Mouse (Mus musculus) limb, embryonic 13.5 days (tissue): ENCODE results near the gene Nav2. TPM values are rescaled to one million over a fixed set of nuclear protein-coding genes. Genes with fewer than 3 reads are reported as not detected.

Experiments used
- ATAC-seq: fragments of 200-750 bp; cut with Nextera tagmentation; 2 replicates; pipeline ENCODE4 v1.8.0; 2017; ENCODE audit warnings: low read depth, moderate number of reproducible peaks, moderate TSS enrichment; ENCODE audit not compliant: low FRiP score
- H3K27ac ChIP-seq: fragments of 300-500 bp; sonication (generic); 2 replicates; pipeline ENCODE4 v1.5.1; 2015; ENCODE audit warnings: inconsistent platforms, mild to moderate bottlenecking, moderate library complexity
- H3K27me3 ChIP-seq: fragments of 300-500 bp; sonication (generic); 2 replicates; pipeline ENCODE4 v1.6.1; 2015; ENCODE audit warnings: mild to moderate bottlenecking, inconsistent platforms
- H3K36me3 ChIP-seq: fragments of 300-500 bp; sonication (generic); 2 replicates; pipeline ENCODE4 v1.6.1; 2015; ENCODE audit warnings: inconsistent platforms, mild to moderate bottlenecking, moderate library complexity
- H3K4me1 ChIP-seq: fragments of 300-500 bp; sonication (generic); 2 replicates; pipeline ENCODE4 v1.6.1; 2015; ENCODE audit warnings: inconsistent platforms
- H3K4me2 ChIP-seq: fragments of 300-500 bp; sonication (generic); replicated peaks from 2 replicates; pipeline ENCODE4 v1.6.1; 2015; ENCODE audit warnings: inconsistent platforms, mild to moderate bottlenecking, moderate library complexity
- H3K4me3 ChIP-seq: fragments of 300-500 bp; sonication (generic); 2 replicates; pipeline ENCODE4 v1.5.1; 2015; ENCODE audit warnings: moderate library complexity, mild to moderate bottlenecking, inconsistent platforms
- H3K9ac ChIP-seq: fragments of 300-500 bp; sonication (generic); 2 replicates; pipeline ENCODE4 v1.6.1; 2015; ENCODE audit warnings: mild to moderate bottlenecking, inconsistent platforms
- H3K9me3 ChIP-seq: fragments of 300-500 bp; sonication (generic); 2 replicates; pipeline ENCODE4 v1.6.1; 2016; ENCODE audit warnings: inconsistent platforms
- WGBS: fragments of 180-500 bp; shearing (Covaris S2); methylation state at CpG from one replicate; pipeline ENCODE4 v1.1.7; 2015; 5-methylcytosine and 5-hydroxymethylcytosine counted together
- polyA plus RNA-seq: library from polyadenylated mRNA; unstranded; fragments of >200 nt; fragmentation: Nextera tagmentation; extraction: Ambion mirVana; gene quantifications from 2 replicates; pipeline ENCODE4 v1.2.1, GENCODE M21; 2015

Gene Nav2
- polyA plus RNA-seq, 1 experiment from 2014 or later, result 17.4 TPM

DNA sequence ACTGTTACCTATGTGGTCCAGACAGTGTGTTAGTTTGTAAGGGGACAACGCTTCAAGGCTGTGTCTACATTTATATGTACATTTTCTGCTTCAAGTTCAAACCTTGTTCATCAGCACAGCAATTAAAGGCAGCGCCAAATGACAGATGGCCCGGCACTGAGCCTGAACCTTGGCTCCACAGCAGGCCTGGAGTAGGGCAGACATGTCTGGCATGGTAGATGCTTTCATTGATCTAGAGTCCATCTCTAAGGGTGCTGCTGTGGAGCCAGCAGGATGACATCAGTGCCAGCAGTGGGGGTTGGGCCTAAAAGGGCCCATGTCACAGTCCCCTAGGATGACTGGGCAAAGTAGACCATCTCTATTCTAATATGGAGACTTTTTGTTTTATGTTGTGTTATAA lies 186.0 kb downstream of the Nav2 start:
- Histone ChIP-seq H3K9ac (no peak overlapping the region), H3K4me2 (no peak overlapping the region), H3K36me3 (no peaks in the 10 kb centered on the region), H3K4me3 (no peak overlapping the region), H3K4me1 (no peaks in the 10 kb centered on the region), H3K27ac (no peak overlapping the region), H3K27me3 (peaks cover 16% of the 10 kb centered on the region), H3K9me3 (no peaks in the 10 kb centered on the region)
- 90% methylated on average over 3 of the region's 3 CpGs for WGBS
- no peak for ATAC-seq

DNA sequence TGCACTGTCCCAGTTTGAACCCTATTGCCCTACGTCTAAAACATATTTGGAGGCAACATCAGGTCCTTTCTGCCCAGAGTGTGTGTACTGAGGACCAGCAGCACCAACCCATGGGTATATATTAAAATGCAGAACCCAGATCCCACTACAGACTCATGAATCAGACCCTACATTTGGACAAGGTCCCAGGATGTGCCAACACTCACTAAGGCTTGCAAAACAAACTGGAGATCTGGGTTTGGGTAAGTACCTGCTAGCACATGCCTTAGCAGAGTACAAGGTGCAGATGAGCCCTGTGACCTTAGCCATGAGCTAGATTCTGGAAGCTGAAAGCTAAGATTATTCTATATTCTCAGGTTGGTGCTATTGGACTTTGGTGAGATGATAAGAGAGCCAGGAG lies 192.8 kb downstream of the Nav2 start:
- Histone ChIP-seq H3K4me3 (no peak overlapping the region), H3K4me2 (no peak overlapping the region), H3K9ac (no peak overlapping the region), H3K9me3 (no peaks in the 10 kb centered on the region), H3K27me3 (no peaks in the 10 kb centered on the region), H3K4me1 (no peaks in the 10 kb centered on the region), H3K36me3 (no peaks in the 10 kb centered on the region), H3K27ac (no peak overlapping the region)
- 80% methylated on average over 1 of the region's 1 CpGs for WGBS
- ATAC-seq, result no peak

DNA sequence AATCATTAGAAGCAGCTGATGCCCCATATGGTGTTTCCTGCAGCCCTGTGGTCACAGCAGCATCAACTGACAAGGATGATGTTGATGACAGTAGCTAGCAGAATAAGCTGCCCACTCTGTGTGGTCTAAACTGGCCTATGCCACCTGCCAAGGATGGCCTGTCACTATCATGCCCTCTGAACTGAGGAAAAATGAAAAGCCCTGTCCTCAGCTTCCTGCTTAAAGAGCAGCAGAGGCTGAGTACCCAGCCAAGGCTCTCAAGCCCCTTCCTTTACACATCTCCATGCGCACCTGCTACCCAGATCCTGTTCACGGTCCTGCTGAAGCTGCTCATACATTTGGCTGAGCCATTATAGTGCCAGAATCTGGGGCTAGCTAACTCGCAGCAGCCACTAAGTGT lies 193.7 kb downstream of the Nav2 start:
- H3K36me3 ChIP-seq, result no peaks in the 10 kb centered on the region
- 85% methylated on average over 3 of the region's 3 CpGs for WGBS
- no peak overlapping the region for H3K4me2 ChIP-seq
- H3K9ac ChIP-seq, result no peak overlapping the region
- H3K27me3 ChIP-seq, result no peaks in the 10 kb centered on the region
- no peak for ATAC-seq
- H3K27ac ChIP-seq, result no peak overlapping the region
- H3K4me1 ChIP-seq, result no peaks in the 10 kb centered on the region
- no peak overlapping the region for H3K4me3 ChIP-seq
- no peaks in the 10 kb centered on the region for H3K9me3 ChIP-seq

DNA sequence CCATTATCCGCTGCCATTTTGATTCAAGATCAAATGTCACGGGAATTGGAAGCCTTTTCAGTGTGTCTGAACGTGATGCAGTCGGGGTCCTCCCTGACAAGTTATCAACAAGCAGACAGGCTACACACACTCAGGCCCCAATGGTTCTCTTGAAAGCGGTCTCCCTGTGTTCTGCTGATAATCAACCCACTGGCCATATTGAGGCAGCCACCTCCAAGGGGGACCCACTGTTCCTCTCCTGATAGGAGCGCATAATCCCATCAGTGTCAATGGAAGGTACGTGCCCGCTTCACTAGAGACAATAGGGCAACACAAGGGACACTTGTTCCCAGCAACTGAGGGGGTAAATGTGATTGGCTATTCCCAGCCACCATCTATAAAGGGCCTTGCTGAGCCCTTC lies 195.9 kb downstream of the Nav2 start:
- H3K36me3 ChIP-seq, result no peaks in the 10 kb centered on the region
- no peaks in the 10 kb centered on the region for H3K4me1 ChIP-seq
- no peaks in the 10 kb centered on the region for H3K27me3 ChIP-seq
- no peak overlapping the region for H3K9ac ChIP-seq
- H3K27ac ChIP-seq, result no peak overlapping the region
- no peaks in the 10 kb centered on the region for H3K9me3 ChIP-seq
- no peak overlapping the region for H3K4me2 ChIP-seq
- WGBS, result 90% methylated on average over 8 of the region's 8 CpGs
- ATAC-seq, result no peak
- H3K4me3 ChIP-seq, result no peak overlapping the region

DNA sequence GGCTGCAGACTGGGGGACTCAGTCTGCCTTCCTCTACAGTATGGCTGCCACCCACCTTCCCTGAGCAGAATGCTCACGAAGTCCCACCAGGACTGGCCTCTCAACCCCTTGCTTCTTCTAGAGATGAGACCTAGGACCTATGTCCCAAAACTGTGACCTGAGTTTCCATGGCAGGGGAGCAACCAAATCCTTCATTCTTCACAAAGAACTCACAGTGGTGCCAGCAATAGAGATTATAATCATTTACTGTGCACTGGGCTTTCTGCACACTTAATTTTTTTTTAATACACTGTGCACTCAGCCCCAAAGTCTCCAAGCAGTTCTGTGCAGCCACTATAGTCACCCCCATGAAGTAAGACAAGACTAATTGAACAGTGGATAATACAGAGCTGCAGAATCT lies 196.3 kb downstream of the Nav2 start:
- H3K9ac ChIP-seq, result no peak overlapping the region
- H3K9me3 ChIP-seq, result no peaks in the 10 kb centered on the region
- no peaks in the 10 kb centered on the region for H3K4me1 ChIP-seq
- 90% methylated on average over 1 of the region's 1 CpGs for WGBS
- no peak for ATAC-seq
- no peaks in the 10 kb centered on the region for H3K27me3 ChIP-seq
- no peak overlapping the region for H3K27ac ChIP-seq
- H3K4me2 ChIP-seq, result no peak overlapping the region
- H3K36me3 ChIP-seq, result no peaks in the 10 kb centered on the region
- no peak overlapping the region for H3K4me3 ChIP-seq

DNA sequence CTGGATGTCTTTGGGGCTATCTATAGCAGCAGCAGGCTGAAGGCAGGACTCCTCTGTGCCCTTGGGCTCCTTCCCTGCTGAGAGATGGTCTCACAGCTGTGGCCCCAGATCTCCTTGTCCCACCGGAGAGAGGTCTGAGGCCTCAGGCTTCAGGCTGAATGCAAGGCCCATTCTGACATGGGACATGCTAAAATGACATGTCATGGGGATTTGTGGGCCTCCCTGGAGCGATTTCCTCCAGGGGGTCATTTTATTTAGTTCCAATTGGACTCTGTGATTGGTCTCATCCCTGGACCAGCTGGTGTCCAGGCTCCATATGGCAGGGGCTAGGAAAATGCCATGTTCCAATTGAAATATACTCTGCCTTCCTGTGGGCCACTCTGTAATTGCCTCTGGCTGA lies 197.0 kb downstream of the Nav2 start:
- H3K27ac ChIP-seq, result no peak overlapping the region
- no peaks in the 10 kb centered on the region for H3K36me3 ChIP-seq
- no peaks in the 10 kb centered on the region for H3K9me3 ChIP-seq
- no peak overlapping the region for H3K9ac ChIP-seq
- no peak overlapping the region for H3K4me3 ChIP-seq
- no peak for ATAC-seq
- no peaks in the 10 kb centered on the region for H3K4me1 ChIP-seq
- 70% methylated on average over 2 of the region's 2 CpGs for WGBS
- no peak overlapping the region for H3K4me2 ChIP-seq
- no peaks in the 10 kb centered on the region for H3K27me3 ChIP-seq

DNA sequence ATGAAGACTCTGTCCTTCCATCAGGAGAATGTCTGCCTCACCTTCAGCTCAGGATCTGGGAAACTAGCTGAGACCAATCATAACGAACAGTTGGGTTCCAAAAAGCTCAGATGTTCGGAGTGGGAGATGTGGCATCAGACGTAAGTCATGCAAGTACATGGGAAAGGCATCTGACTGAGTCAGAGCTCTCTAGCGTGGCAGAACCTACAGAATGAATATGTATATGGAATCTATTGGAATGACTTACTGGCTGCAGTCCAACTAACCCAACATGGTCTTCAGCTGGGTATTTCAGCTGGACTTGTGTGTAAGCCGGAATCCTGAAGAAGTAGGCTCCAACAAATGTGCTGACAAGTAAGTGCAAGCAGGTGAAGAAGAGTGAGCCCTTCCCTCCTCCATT lies 199.6 kb downstream of the Nav2 start:
- Histone ChIP-seq H3K4me3 (no peak overlapping the region), H3K4me1 (no peaks in the 10 kb centered on the region), H3K27ac (no peak overlapping the region), H3K36me3 (no peaks in the 10 kb centered on the region), H3K9ac (no peak overlapping the region), H3K9me3 (no peaks in the 10 kb centered on the region), H3K27me3 (no peaks in the 10 kb centered on the region), H3K4me2 (no peak overlapping the region)
- ATAC-seq, result no peak
- WGBS, result 76% methylated on average over 5 of the region's 5 CpGs

DNA sequence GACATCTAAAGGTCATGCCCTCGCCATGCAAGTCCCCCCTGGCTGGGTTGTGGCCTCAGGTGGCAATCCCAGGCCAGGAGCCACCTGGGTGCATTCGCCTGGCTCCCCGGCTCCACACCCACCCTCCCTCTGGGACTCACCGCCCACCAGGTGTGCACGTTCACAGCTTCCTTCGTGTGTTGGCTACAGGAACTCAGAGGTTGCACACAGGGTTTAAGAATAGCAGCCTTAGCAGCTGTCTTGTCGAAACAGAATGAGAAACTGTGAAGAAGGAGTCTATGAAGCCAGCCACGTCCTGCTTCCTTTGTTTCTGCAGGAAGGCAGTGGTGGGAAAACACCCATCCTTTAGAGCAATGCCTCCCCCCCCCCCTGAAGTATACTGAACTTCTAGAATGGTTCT lies 210.5 kb downstream of the Nav2 start:
- WGBS, result 70% methylated on average over 8 of the region's 8 CpGs
- H3K36me3 ChIP-seq, result no peaks in the 10 kb centered on the region

DNA sequence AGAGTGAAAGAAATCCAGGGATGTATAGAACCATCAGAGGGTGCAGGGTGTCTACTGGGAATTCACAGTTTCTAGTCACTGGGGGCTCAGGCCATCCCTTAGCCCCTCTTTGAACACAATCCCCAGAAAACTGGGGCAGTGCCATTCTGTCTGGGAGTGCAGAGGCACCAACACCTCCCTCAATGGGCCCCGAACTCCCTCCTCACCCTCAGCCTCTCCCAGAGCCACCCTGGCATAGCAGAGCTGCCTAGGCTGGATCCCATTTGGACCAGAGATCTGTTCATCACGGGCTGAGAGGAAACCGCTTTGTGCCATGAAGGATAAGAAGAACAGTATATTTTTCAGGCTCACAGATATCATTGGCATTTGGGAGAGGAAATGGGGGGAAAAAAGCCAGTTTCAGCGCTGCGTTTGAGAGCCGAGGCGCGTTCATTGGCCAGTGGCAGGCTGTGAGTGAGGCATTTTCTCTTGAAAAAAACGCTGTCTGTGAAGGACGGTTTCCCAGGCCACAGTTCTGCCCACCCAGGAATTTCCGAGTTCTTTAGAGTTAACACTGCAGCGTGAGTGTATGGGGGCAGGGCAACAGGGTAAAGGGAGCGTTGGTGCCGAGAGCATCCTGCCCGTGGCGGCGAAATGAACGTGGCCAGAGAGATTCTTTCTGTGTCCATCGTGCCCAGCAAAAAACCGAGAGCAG lies 211.4 kb downstream of the Nav2 start:
- Histone ChIP-seq H3K4me3 (no peak overlapping the region), H3K9ac (no peak overlapping the region)
- WGBS, result 49% methylated on average over 20 of the region's 20 CpGs

More for the DNA sequence above, 210.5 kb downstream of the Nav2 start:
- Histone ChIP-seq H3K9me3 (no peaks in the 10 kb centered on the region), H3K4me1 (no peaks in the 10 kb centered on the region), H3K9ac (no peak overlapping the region), H3K27me3 (peaks cover 44% of the 10 kb centered on the region), H3K4me2 (no peak overlapping the region), H3K27ac (no peak overlapping the region), H3K4me3 (no peak overlapping the region)
- no peak for ATAC-seq

DNA sequence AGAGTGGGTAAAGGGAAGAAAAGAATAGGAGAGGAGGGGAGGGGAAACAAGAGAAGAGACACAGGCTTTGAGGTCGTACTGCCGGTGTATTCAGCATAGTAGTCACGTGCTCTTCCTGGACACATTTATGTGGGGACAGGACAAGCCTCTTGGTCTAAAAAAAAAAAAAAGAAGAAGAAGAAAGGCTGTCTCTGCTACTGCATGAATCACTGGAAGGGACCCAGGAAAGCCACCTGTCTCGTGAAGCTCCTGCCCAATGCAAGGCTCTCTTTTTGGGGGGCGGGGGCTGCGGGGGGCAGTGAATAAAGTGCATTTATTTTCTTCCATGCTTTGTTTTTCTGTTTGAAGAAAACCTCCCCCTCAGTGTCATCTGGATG lies 212.0 kb downstream of the Nav2 start:
- no peak overlapping the region for H3K4me3 ChIP-seq
- H3K9me3 ChIP-seq, result no peaks in the 10 kb centered on the region
- H3K9ac ChIP-seq, result no peak overlapping the region
- no peak for ATAC-seq
- no peaks in the 10 kb centered on the region for H3K4me1 ChIP-seq
- 64% methylated on average over 6 of the region's 6 CpGs for WGBS
- H3K36me3 ChIP-seq, result no peaks in the 10 kb centered on the region
- H3K4me2 ChIP-seq, result peak overlapping the region; percentile 41
- peaks cover 40% of the 10 kb centered on the region for H3K27me3 ChIP-seq
- H3K27ac ChIP-seq, result no peak overlapping the region

More for the DNA sequence above, 211.4 kb downstream of the Nav2 start:
- Histone ChIP-seq H3K36me3 (no peaks in the 10 kb centered on the region), H3K4me2 (peak overlapping the region; percentile 41), H3K27ac (no peak overlapping the region), H3K27me3 (peaks cover 40% of the 10 kb centered on the region), H3K4me1 (no peaks in the 10 kb centered on the region), H3K9me3 (no peaks in the 10 kb centered on the region)
- ATAC-seq, result no peak

DNA sequence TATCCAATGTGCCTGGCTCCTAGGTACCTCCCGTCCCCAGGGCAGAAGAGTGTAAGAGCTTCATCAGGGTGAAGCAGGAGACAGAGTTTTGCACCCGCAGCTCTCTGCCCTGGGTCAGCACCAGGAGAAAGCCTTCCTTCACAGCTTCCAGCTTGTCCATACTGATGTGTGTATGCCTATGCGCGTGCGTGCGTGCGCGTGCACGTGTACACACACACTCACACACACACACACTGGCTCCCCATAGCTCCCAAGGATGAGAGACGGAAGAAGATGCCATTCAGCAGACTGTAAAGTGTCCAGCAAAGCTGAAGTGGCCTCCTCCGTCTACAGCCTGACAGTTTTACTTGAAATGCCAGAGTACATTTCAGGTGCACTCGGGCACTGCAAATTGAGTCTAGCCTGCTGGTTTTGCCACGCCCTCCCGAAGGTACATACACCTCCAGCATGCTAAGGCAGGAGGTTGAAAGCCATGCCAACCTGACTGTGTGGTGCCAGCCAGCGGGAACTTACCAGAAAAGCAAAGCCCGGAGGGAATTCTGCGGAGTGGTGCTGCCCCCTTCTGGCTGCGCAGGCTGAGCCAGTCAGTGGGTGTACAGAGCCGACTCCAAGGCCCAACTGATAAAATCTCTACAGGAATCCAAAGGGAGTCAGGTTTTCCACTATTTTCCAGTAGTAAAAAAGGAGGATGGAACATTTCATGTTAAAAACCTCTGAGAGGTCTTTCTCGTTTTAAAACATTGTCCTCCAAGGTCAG lies 212.6 kb downstream of the Nav2 start:
- ATAC-seq, result peak; percentile 52; the same call in 1 of the 2 replicates
- H3K36me3 ChIP-seq, result no peaks in the 10 kb centered on the region
- peaks cover 40% of the 10 kb centered on the region for H3K27me3 ChIP-seq
- no peaks in the 10 kb centered on the region for H3K9me3 ChIP-seq
- no peak overlapping the region for H3K4me3 ChIP-seq
- H3K27ac ChIP-seq, result no peak overlapping the region
- no peak overlapping the region for H3K9ac ChIP-seq
- WGBS, result 45% methylated on average over 20 of the region's 20 CpGs
- H3K4me1 ChIP-seq, result no peaks in the 10 kb centered on the region
- H3K4me2 ChIP-seq, result no peak overlapping the region

DNA sequence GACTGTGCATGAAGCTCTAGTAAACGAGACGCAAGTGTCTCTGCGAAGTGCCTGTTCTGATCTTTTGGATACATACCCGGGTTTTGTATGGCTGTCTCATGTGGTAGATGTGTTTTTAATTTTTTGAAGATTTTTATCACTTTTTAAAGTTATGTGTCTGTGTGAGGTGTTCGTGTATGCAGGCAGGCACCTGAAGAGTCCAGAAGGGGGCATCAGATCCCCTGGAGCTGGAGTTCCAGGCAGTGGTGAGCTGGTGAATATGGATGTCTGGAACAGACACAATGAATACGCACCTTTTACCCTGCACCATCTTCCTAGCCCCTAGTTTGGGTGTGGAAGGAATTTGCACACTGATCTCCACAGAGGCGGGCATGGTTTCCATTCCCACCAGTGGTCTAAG lies 214.0 kb downstream of the Nav2 start:
- Histone ChIP-seq H3K9ac (no peak overlapping the region), H3K9me3 (no peaks in the 10 kb centered on the region), H3K27me3 (peaks cover 35% of the 10 kb centered on the region), H3K36me3 (no peaks in the 10 kb centered on the region), H3K4me3 (no peak overlapping the region), H3K4me1 (no peaks in the 10 kb centered on the region), H3K27ac (no peak overlapping the region), H3K4me2 (no peak overlapping the region)
- no peak for ATAC-seq
- WGBS, result 69% methylated on average over 7 of the region's 7 CpGs

DNA sequence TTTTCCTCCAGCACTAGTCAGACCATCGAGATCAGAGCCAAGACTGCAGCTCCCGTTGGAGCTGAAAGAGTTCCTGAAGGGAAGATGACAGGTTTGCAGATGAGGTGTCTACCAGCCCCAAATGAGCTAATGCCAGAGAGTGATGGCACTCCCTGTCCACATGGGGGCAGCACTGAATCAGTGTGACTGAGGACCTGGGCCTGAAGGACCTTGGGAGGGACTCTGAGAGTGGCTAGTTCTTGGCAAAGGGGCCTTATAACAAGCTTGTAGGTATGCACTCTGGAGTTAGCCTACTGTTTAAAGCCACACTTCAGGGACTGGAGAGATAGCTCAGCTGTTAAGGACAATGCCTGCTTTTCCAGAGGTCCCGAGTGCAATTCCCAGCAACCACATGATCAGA lies 217.0 kb downstream of the Nav2 start:
- 34% methylated on average over 3 of the region's 3 CpGs for WGBS
- H3K4me2 ChIP-seq, result no peak overlapping the region
- no peaks in the 10 kb centered on the region for H3K9me3 ChIP-seq
- H3K27me3 ChIP-seq, result peaks cover 28% of the 10 kb centered on the region
- ATAC-seq, result no peak
- no peaks in the 10 kb centered on the region for H3K4me1 ChIP-seq
- no peak overlapping the region for H3K27ac ChIP-seq
- H3K4me3 ChIP-seq, result no peak overlapping the region
- H3K36me3 ChIP-seq, result no peaks in the 10 kb centered on the region
- no peak overlapping the region for H3K9ac ChIP-seq
